Mouse (Mus musculus) gastrocnemius, postnatal 10 days (tissue): ENCODE measurements around the gene Paqr3. TPM values are rescaled to one million over a fixed set of nuclear protein-coding genes. Genes with fewer than 3 reads are reported as not detected.

Experiments used
- total RNA-seq, 2 experiments: library from RNA; stranded (reverse); gene quantifications; 2 replicates each; pipeline ENCODE4 v1.2.3; 2021

Paqr3 gene
- total RNA-seq, 2 experiments from 2014 or later = 2.2 to 3.0 TPM

Other genes starting within 250 kb of the Paqr3 start
- gene Bmp2k, start 113.9 kb downstream of the Paqr3 start, total RNA-seq = 10 to 100 TPM; 12.6 to 15.1 TPM